Mouse (Mus musculus): ENCODE data around the gene Celf5. TPM values are rescaled to one million over a fixed set of nuclear protein-coding genes. Genes with fewer than 3 reads are reported as not detected.

The Celf5 gene
- polyA plus RNA-seq, 1 experiment from 2014 or later = 0.19 TPM

DNA sequence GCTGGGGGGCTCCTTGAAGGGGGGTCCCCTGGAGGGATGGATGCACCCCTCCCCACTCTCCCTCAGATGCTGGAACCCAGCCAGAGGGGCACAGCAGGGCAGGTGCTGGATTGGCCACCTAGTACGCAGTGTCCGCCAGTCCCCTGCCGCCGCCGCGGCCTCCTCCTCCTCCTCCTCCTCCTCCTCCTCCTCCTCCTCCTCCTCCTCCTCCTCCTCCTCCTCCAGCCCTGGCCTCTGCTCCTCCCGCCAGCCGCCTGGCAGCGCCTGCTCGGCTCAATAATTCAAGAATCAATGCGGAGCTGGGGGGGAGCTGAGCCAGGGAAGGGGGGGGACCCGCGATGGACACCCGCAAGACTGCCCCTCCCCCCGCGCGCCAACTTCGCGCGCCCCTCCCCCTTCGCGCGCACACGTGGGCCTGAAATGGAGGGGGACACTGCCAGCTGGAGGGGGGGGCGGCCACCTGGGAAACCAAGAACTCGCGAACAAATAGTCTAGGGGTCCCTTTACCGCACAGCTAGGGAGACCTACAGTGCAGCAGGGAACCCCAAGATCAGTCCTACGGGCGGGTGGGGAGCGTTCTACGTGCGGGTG, 56.3 kb downstream of the Celf5 start:
- Histone ChIP-seq H3K4me1 (ENCODE audit: control insufficient read depth, insufficient read depth, low read length) (peaks cover 32% of the 10 kb centered on the region), H3K9me3 (replicated peaks; ENCODE audit: control insufficient read depth, low read length) (no peaks in the 10 kb centered on the region), H3K36me3 (ENCODE audit: control insufficient read depth, insufficient read depth, low read length) (no peaks in the 10 kb centered on the region), H3K4me2 (peak overlapping the region; percentile 83), H3K4me3 (ENCODE audit: low read depth, low read length) (peak overlapping the region; percentile 62), H3K27ac (ENCODE audit: low read depth, low read length) (no peak overlapping the region), H3K27me3 (ENCODE audit: control insufficient read depth, insufficient read depth, low read length) (peaks cover 15% of the 10 kb centered on the region), H3K9ac (ENCODE audit: low read depth, low read length) (peak overlapping the region; percentile 74)
- no peak for ATAC-seq (replicated peaks; ENCODE audit: insufficient number of reproducible peaks, low FRiP score, low TSS enrichment)
- WGBS (ENCODE audit: insufficient replicate concordance) = 6% methylated on average over 14 of the region's 33 CpGs

DNA sequence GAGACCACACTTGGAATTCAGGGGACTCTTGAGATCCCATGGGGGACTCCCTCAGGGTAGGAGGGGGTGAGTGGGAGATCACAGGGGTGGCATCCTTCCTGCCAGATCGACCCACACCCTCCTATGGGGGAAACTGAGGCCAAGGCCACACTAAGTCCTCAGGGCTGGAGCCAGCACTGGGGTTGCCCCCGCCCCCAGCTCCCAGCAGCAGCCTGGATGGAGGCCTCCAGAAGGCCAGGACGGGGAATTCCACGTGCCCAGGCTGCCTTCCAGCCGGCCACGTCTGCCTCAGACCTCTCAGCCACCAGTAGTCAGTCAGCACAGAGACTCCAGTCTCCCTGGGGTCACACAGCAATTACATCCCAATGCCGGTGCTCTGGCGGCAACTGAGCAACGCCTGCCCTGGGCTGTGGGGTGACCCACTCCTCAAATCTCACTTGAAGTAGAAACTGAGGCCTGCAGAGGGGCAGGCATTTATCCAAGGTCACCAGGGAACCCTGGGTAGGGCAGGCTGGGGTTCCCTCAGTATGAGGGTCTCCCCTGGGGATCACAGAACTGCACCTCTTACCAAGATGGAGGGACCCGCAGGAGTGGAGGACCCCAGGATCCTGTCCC, 57.2 kb downstream of the Celf5 start:
- Histone ChIP-seq H3K9ac (ENCODE audit: low read depth, low read length) (peak overlapping the region; percentile 8; the same call in 1 of the 2 replicates), H3K27me3 (ENCODE audit: control insufficient read depth, insufficient read depth, low read length) (peaks cover 17% of the 10 kb centered on the region), H3K4me3 (ENCODE audit: low read depth, low read length) (peak overlapping the region; percentile 62; the same call in 1 of the 2 replicates), H3K4me2 (peak overlapping the region; percentile 83), H3K9me3 (replicated peaks; ENCODE audit: control insufficient read depth, low read length) (no peaks in the 10 kb centered on the region), H3K4me1 (ENCODE audit: control insufficient read depth, insufficient read depth, low read length) (peaks cover 30% of the 10 kb centered on the region), H3K36me3 (ENCODE audit: control insufficient read depth, insufficient read depth, low read length) (no peaks in the 10 kb centered on the region), H3K27ac (ENCODE audit: low read depth, low read length) (no peak overlapping the region)
- WGBS (ENCODE audit: insufficient replicate concordance) = 30% methylated on average over 10 of the region's 10 CpGs
- no peak for ATAC-seq (replicated peaks; ENCODE audit: insufficient number of reproducible peaks, low FRiP score, low TSS enrichment)

DNA sequence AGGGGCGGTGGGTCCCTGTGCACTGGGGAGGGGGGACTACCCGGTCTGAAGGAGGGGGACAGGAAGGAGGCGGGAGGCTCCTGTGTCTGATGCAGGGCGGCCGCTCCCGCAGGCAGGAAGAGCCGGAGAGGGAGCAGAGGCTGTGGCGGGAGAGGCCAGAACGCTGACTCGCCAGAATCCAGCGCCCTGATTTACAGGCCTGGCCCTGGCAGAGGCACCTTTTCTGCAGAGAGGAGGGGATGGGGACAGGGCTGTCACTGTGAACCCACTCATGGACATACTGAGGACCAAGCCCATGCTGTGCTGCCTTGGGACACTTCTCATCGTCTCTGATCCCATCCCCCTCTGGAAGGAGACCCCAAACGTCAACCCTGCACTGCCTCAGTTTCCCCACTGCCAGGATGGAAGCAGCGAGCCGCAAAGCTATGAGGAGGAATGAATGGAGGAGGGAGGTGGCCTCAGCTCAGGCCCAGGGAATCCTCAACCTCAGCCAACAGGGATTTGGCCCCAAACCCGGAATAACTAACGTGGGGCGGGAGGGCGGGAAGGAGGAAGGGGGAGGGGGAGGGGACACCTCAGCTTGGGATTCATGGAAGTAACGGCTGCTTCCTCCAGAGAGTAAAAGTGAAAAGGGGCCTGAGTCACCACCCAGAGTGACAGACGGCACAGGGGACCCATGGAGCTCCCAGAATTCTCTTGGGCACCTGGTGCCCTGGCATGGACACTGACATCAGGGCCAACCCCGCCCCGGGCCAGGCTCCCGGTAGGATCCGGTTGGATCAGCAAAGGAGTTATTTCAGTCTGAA, 58.1 kb downstream of the Celf5 start:
- ATAC-seq (replicated peaks; ENCODE audit: insufficient number of reproducible peaks, low FRiP score, low TSS enrichment) = 0 out of 2 replicates have a peak, but pooled peaks have one; percentile 15
- Histone ChIP-seq H3K36me3 (ENCODE audit: control insufficient read depth, insufficient read depth, low read length) (no peaks in the 10 kb centered on the region), H3K9ac (ENCODE audit: low read depth, low read length) (0 out of 2 replicates have a peak overlapping the region, but pooled peaks have one; percentile 44), H3K27me3 (ENCODE audit: control insufficient read depth, insufficient read depth, low read length) (peaks cover 17% of the 10 kb centered on the region), H3K9me3 (replicated peaks; ENCODE audit: control insufficient read depth, low read length) (no peaks in the 10 kb centered on the region), H3K27ac (ENCODE audit: low read depth, low read length) (peak overlapping the region; percentile 36; the same call in 1 of the 2 replicates), H3K4me3 (ENCODE audit: low read depth, low read length) (0 out of 2 replicates have a peak overlapping the region, but pooled peaks have one; percentile 15), H3K4me2 (peak overlapping the region; percentile 83), H3K4me1 (ENCODE audit: control insufficient read depth, insufficient read depth, low read length) (peaks cover 26% of the 10 kb centered on the region)
- WGBS (ENCODE audit: insufficient replicate concordance) = 7% methylated on average over 25 of the region's 25 CpGs

GRCm38 (mm10) chr10:81423476-81424245, 58.8 kb downstream of the Celf5 start:
- Histone ChIP-seq H3K9ac (ENCODE audit: low read depth, low read length) (no peak overlapping the region), H3K27me3 (ENCODE audit: control insufficient read depth, insufficient read depth, low read length) (peaks cover 17% of the 10 kb centered on the region), H3K36me3 (ENCODE audit: control insufficient read depth, insufficient read depth, low read length) (no peaks in the 10 kb centered on the region), H3K4me1 (ENCODE audit: control insufficient read depth, insufficient read depth, low read length) (peaks cover 29% of the 10 kb centered on the region), H3K9me3 (replicated peaks; ENCODE audit: control insufficient read depth, low read length) (no peaks in the 10 kb centered on the region), H3K4me3 (ENCODE audit: low read depth, low read length) (0 out of 2 replicates have a peak overlapping the region, but pooled peaks have one; percentile 15), H3K27ac (ENCODE audit: low read depth, low read length) (0 out of 2 replicates have a peak overlapping the region, but pooled peaks have one; percentile 36), H3K4me2 (peak overlapping the region; percentile 83)
- ATAC-seq (replicated peaks; ENCODE audit: insufficient number of reproducible peaks, low FRiP score, low TSS enrichment) = no peak
- 57% methylated on average over 4 of the region's 4 CpGs for WGBS (ENCODE audit: insufficient replicate concordance)

DNA sequence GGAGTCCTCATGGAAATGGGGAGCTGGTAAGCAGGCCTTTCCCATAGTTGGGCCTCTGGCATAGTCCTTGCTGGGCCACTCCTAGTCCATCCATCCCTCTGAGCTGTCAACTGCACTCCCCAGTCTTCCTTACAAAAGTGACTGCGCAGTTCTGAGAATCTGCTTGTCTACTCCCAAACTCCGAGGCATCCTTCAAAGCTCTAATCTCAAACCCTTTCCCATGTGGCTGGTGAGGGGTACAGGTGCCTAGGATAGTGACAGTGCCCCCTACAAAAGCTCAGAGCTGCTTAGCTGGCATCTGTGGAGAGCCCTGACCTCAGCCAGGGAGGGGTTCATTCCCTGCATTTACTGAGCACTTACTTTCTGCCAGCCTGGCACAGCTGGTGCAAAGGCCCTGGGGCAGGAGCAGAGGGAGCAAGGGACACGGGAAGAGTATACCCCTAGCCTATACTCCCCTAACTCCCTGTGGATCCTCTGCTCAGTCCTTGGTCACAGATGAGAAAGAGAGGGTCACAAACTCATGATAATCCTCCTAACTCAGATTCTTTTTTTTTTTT, 59.8 kb downstream of the Celf5 start:
- H3K4me2 ChIP-seq = no peak overlapping the region
- no peak overlapping the region for H3K9ac ChIP-seq (ENCODE audit: low read depth, low read length)
- ATAC-seq (replicated peaks; ENCODE audit: insufficient number of reproducible peaks, low FRiP score, low TSS enrichment) = no peak
- 80% methylated on average over 3 of the region's 3 CpGs for WGBS (ENCODE audit: insufficient replicate concordance)
- H3K36me3 ChIP-seq (ENCODE audit: control insufficient read depth, insufficient read depth, low read length) = no peaks in the 10 kb centered on the region
- no peak overlapping the region for H3K27ac ChIP-seq (ENCODE audit: low read depth, low read length)
- peaks cover 36% of the 10 kb centered on the region for H3K4me1 ChIP-seq (ENCODE audit: control insufficient read depth, insufficient read depth, low read length)
- peaks cover 16% of the 10 kb centered on the region for H3K27me3 ChIP-seq (ENCODE audit: control insufficient read depth, insufficient read depth, low read length)
- no peak overlapping the region for H3K4me3 ChIP-seq (ENCODE audit: low read depth, low read length)
- H3K9me3 ChIP-seq (replicated peaks; ENCODE audit: control insufficient read depth, low read length) = no peaks in the 10 kb centered on the region

GRCm38 (mm10) chr10:81422191-81422590, 60.3 kb downstream of the Celf5 start:
- 76% methylated on average over 6 of the region's 6 CpGs for whole genome bisulfite sequencing (ENCODE audit: insufficient replicate concordance)
- Histone ChIP-seq H3K4me2 (no peak overlapping the region), H3K4me1 (ENCODE audit: control insufficient read depth, insufficient read depth, low read length) (peaks cover 38% of the 10 kb centered on the region), H3K27ac (ENCODE audit: low read depth, low read length) (no peak overlapping the region), H3K9ac (ENCODE audit: low read depth, low read length) (no peak overlapping the region), H3K27me3 (ENCODE audit: control insufficient read depth, insufficient read depth, low read length) (peaks cover 14% of the 10 kb centered on the region), H3K9me3 (replicated peaks; ENCODE audit: control insufficient read depth, low read length) (no peaks in the 10 kb centered on the region), H3K36me3 (ENCODE audit: control insufficient read depth, insufficient read depth, low read length) (no peaks in the 10 kb centered on the region), H3K4me3 (ENCODE audit: low read depth, low read length) (no peak overlapping the region)
- ATAC-seq (replicated peaks; ENCODE audit: insufficient number of reproducible peaks, low FRiP score, low TSS enrichment) = no peak

DNA sequence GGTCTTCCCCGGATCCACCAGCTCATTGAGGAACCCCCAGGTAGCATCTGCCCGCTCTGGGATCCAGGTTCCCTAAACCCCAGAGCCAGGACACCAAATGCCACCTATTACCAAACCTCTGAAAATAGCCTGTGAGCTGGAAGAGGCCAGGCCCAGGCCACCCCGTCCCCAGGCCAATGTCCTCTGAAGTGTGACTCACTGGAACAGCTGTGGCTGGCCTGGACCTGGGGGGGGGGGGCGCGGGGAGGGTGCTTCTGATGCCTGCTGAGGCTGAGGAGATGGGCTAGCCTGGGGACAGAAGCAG, 60.8 kb downstream of the Celf5 start:
- Histone ChIP-seq H3K9me3 (replicated peaks; ENCODE audit: control insufficient read depth, low read length) (no peaks in the 10 kb centered on the region), H3K27me3 (ENCODE audit: control insufficient read depth, insufficient read depth, low read length) (peaks cover 13% of the 10 kb centered on the region), H3K9ac (ENCODE audit: low read depth, low read length) (no peak overlapping the region), H3K4me1 (ENCODE audit: control insufficient read depth, insufficient read depth, low read length) (peaks cover 39% of the 10 kb centered on the region), H3K4me3 (ENCODE audit: low read depth, low read length) (no peak overlapping the region), H3K27ac (ENCODE audit: low read depth, low read length) (no peak overlapping the region), H3K36me3 (ENCODE audit: control insufficient read depth, insufficient read depth, low read length) (no peaks in the 10 kb centered on the region), H3K4me2 (no peak overlapping the region)
- no peak for ATAC-seq (replicated peaks; ENCODE audit: insufficient number of reproducible peaks, low FRiP score, low TSS enrichment)
- WGBS (ENCODE audit: insufficient replicate concordance) = 65% methylated on average over 5 of the region's 5 CpGs
